Mouse (Mus musculus) midbrain, embryonic 12.5 days (tissue): ENCODE measurements around the gene Crispld2. TPM values are rescaled to one million over a fixed set of nuclear protein-coding genes. Genes with fewer than 3 reads are reported as not detected.

Source experiments
- ATAC-seq: fragments of 200-750 bp; cut with Nextera tagmentation; 2 replicates; pipeline ENCODE4 v1.8.0; 2017; ENCODE audit warnings: low read depth, moderate TSS enrichment, moderate library complexity; ENCODE audit not compliant: low FRiP score
- H3K27ac ChIP-seq: fragments of 300-500 bp; sonication (generic); replicated peaks from 2 replicates; pipeline ENCODE4 v1.5.1; 2016; ENCODE audit warnings: mild to moderate bottlenecking
- H3K27me3 ChIP-seq: fragments of 300-500 bp; sonication (generic); 2 replicates; pipeline ENCODE4 v1.6.1; 2016; ENCODE audit warnings: mild to moderate bottlenecking
- H3K36me3 ChIP-seq: fragments of 300-500 bp; sonication (generic); 2 replicates; pipeline ENCODE4 v1.6.1; 2016
- H3K4me1 ChIP-seq: fragments of 300-500 bp; sonication (generic); 2 replicates; pipeline ENCODE4 v1.6.1; 2016
- H3K4me2 ChIP-seq: fragments of 300-500 bp; sonication (generic); replicated peaks from 2 replicates; pipeline ENCODE4 v1.6.1; 2016; ENCODE audit warnings: mild to moderate bottlenecking, moderate library complexity
- H3K4me3 ChIP-seq: fragments of 300-500 bp; sonication (generic); 2 replicates; pipeline ENCODE4 v1.5.1; 2016; ENCODE audit warnings: mild to moderate bottlenecking
- H3K9ac ChIP-seq: fragments of 300-500 bp; sonication (generic); replicated peaks from 2 replicates; pipeline ENCODE4 v1.6.1; 2016; ENCODE audit warnings: mild to moderate bottlenecking, moderate library complexity
- H3K9me3 ChIP-seq: fragments of 300-500 bp; sonication (generic); 2 replicates; pipeline ENCODE4 v1.6.1; 2016; ENCODE audit warnings: mild to moderate bottlenecking
- WGBS: fragments of 180-500 bp; shearing (Covaris S2); methylation state at CpG from one replicate; pipeline ENCODE4 v1.1.7; 2016; 5-methylcytosine and 5-hydroxymethylcytosine counted together
- polyA plus RNA-seq: library from polyadenylated mRNA; unstranded; fragments of >200 nt; fragmentation: Nextera tagmentation; extraction: Ambion mirVana; gene quantifications from 2 replicates; pipeline ENCODE4 v1.2.1, GENCODE M21; 2016

Crispld2 gene
- 3.7 and 5.7 TPM in 2 replicates for polyA plus RNA-seq

DNA sequence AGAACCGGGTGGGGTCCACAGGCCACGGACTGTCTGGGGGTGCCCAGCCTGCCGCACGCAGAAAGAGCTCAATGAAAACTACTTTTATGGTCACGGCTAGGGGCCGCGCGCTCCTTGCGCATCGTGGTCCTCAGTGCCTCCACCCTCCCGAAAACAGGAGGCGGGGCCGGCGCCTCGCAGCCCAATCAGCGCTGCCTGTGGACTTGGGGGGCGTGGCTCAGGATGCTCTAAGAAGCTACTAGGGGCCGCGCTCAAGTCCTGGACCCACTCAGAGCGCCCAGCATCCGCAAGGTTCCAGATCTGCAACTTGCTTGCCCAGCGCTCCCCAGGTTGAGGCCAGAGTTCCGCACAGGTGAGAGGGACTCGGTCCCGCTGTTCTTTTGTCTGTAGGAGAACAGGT lies at the start of gene Crispld2:
TSS of gene Crispld2 (plus strand) at position 190 of the 400 bp plus-strand sequence.
- Histone ChIP-seq H3K36me3 (no peaks in the 10 kb centered on the region), H3K4me1 (peaks cover 13% of the 10 kb centered on the region), H3K27me3 (peaks cover 44% of the 10 kb centered on the region), H3K9ac (no peak within 1 kb of the TSS), H3K27ac (no peak within 1 kb of the TSS), H3K9me3 (no peaks in the 10 kb centered on the region), H3K4me2 (peak within 1 kb of the TSS; percentile 53), H3K4me3 (peak within 1 kb of the TSS; percentile 35)
- peak; percentile 94 for ATAC-seq
- WGBS: 0% methylated on average over 25 of the region's 25 CpGs

DNA sequence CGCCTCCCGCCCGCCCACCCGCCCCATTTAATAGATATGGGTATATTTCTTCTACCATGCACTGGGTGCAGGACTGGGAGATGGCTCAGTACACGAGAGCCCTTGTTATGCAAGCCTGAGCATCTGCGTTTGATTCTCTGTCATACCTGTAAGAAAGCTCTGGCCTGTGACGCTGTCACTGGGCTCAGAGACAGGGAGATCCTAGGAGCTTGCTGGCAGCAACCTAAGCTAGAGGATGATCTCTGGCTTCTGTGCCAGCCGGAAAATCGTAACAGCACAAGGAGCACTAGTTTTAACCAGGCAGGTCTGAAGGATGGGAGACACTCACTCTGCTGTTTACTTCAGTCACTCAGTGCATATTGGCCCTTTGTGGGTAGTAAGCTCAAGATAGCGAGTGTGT lies 48.6 kb upstream of the Crispld2 start:
- 95% methylated on average over 10 of the region's 10 CpGs for WGBS
- Histone ChIP-seq H3K27me3 (no peaks in the 10 kb centered on the region), H3K9me3 (no peaks in the 10 kb centered on the region), H3K4me3 (no peak overlapping the region), H3K4me1 (peaks cover 8% of the 10 kb centered on the region), H3K27ac (no peak overlapping the region), H3K4me2 (no peak overlapping the region), H3K36me3 (peaks cover 62% of the 10 kb centered on the region), H3K9ac (no peak overlapping the region)
- no peak for ATAC-seq

DNA sequence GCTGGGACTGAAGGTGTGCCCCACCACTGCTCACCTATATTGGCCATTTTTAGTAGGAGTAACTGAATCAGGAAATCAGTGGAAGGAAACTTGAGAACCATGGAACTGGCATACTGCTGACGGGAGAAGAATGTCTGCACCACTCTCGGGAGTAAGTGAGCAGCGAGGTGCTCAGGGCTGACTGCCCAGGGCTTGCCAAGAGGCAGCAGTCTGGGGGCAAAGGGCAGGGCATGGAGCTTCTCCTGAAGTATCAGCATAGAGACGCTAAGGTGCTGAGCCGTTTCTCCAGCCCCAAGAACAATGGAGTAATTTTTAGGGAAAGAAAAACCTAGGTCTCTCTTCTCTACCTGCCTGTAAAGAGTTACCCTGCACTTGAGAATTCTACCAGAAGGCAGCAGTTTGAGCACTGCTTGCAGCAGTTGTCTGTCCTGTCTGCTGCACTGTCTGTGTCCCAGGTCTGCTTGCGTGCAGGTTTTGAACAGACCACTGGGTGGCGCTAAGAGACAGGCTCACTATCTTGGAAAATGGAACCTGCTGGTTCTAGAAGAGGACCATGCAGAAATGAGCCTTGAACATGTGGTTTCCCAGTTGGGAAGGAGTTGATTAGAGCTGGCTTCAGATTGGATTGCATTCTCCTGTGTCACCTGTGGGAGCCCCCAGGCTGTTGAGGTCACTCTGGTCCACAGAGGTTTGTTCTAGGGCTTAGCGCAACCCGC lies 48.0 kb upstream of the Crispld2 start:
- Histone ChIP-seq H3K9me3 (no peaks in the 10 kb centered on the region), H3K27ac (no peak overlapping the region), H3K27me3 (no peaks in the 10 kb centered on the region), H3K4me3 (no peak overlapping the region), H3K4me2 (no peak overlapping the region), H3K9ac (no peak overlapping the region), H3K4me1 (peaks cover 11% of the 10 kb centered on the region), H3K36me3 (peaks cover 63% of the 10 kb centered on the region)
- ATAC-seq: no peak
- WGBS: 68% methylated on average over 9 of the region's 9 CpGs

DNA sequence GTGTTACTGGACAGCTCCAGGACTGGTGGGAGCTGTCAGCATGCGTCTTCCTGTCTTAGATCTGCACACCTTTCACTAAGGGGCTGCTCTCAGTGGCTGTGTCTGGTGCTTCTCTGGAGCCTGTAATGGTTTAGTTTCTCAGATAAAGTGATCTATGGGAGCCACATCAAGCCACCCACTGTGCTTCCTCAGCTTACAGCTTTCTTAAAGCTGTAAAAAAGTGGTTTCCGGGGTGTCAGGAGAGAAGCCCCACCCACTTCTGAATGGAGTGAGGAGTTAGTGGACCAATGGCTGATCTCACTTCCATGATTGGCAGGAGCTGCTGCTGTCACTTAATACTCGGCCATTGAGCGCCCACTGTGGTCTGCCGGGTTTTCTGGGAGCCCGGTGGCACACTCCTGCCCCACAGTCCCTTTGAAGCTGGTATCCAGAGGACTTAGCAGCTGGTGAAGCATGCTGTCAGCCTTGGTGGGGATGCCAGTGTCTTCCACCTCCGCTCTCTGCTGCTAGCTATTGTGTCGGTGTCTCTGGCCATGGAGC lies 45.8 kb upstream of the Crispld2 start:
- Histone ChIP-seq H3K4me3 (no peak overlapping the region), H3K27me3 (no peaks in the 10 kb centered on the region), H3K9me3 (no peaks in the 10 kb centered on the region), H3K4me2 (no peak overlapping the region), H3K4me1 (peaks cover 11% of the 10 kb centered on the region), H3K27ac (no peak overlapping the region), H3K36me3 (peaks cover 75% of the 10 kb centered on the region), H3K9ac (no peak overlapping the region)
- 89% methylated on average over 8 of the region's 8 CpGs for WGBS
- ATAC-seq: no peak

DNA sequence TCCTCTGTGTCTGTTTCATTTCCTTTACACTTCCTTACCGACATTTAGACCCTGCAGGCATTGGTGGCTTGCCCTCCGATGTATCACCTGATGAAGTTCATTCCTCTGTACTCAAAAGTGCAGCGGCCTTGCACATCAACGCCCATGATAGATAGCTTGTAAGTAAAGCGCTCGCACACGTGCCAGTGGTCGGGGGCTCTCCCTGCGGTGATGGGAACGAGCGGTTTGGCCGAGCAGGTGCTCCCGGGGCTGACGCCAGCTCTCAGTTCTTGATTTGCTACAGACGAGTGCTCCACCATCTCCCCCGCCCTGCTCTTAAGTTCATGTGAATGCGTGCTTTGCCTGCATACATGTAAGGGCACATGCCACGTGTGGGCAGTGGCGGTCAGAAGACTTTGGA lies 44.6 kb upstream of the Crispld2 start:
- H3K4me1 ChIP-seq: peaks cover 11% of the 10 kb centered on the region
- no peak overlapping the region for H3K4me2 ChIP-seq
- ATAC-seq: no peak
- H3K27ac ChIP-seq: no peak overlapping the region
- H3K36me3 ChIP-seq: peaks cover 74% of the 10 kb centered on the region
- no peak overlapping the region for H3K4me3 ChIP-seq
- no peaks in the 10 kb centered on the region for H3K9me3 ChIP-seq
- WGBS: 91% methylated on average over 19 of the region's 19 CpGs
- H3K9ac ChIP-seq: no peak overlapping the region
- H3K27me3 ChIP-seq: no peaks in the 10 kb centered on the region

DNA sequence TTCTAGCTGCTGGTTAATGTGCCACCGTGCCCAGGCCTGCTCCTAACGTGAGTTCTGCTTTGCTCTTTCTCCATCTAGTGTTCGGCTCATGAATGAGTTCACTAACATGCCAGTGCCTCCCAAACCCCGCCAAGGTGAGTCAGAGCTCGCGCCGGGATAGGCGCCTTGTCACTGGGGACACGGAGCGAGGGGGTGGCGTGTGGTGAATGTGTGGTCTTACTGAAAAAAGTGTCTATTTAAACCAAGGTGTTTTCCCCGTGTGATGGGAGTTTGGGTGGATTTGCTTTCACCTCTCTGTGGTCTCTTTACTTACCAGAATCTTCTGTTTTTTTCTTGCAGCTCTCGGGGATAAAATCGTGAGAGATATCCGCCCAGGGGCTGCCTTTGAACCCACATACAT lies 43.9 kb upstream of the Crispld2 start:
- Histone ChIP-seq H3K27ac (no peak overlapping the region), H3K4me1 (peaks cover 11% of the 10 kb centered on the region), H3K4me2 (no peak overlapping the region), H3K4me3 (no peak overlapping the region), H3K9me3 (no peaks in the 10 kb centered on the region), H3K36me3 (peaks cover 74% of the 10 kb centered on the region), H3K9ac (no peak overlapping the region), H3K27me3 (no peaks in the 10 kb centered on the region)
- 76% methylated on average over 15 of the region's 15 CpGs for WGBS
- ATAC-seq: no peak

DNA sequence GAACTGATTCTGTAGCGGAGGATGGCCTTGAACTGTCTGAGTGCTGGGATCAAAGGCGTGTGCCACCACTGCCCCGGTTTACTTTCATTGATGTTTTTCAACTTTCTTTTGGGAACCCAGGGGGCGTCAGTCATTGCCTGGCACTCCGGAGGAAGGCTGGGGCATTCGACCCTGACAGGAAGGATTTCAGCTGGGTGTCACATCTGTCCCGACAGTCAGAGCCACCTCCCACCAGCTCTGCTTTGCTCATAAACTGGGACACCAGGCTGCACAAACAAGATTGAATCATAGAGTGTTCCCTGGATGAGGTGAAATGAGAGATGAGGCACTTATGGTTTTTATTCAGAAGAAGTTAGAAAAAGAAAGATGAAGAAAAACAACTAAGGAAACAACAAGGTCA lies 40.0 kb upstream of the Crispld2 start:
- Histone ChIP-seq H3K4me2 (no peak overlapping the region), H3K9ac (no peak overlapping the region), H3K4me3 (no peak overlapping the region), H3K36me3 (peaks cover 96% of the 10 kb centered on the region), H3K4me1 (peaks cover 11% of the 10 kb centered on the region), H3K9me3 (no peaks in the 10 kb centered on the region), H3K27ac (no peak overlapping the region), H3K27me3 (no peaks in the 10 kb centered on the region)
- 77% methylated on average over 7 of the region's 7 CpGs for WGBS
- ATAC-seq: no peak

DNA sequence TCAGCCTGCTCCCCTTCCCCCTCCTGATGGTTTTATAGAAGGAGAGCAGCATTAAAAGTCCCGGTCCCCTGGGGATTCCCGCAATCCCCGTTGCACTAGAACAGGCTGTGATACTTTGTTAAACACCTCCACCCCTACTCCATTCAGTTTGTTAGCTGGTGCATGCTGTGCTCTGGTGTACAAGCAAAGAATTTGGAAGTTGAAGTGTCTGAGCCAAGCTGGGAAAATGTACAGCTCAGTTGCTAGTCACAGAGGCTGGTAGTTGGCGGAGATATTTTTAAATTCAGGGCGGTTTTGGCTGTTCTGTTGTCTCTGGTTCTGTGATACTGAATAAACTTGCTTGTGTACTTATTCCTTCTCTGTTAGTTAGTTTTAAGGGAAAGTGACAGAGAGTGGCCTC lies 39.5 kb upstream of the Crispld2 start:
- no peaks in the 10 kb centered on the region for H3K9me3 ChIP-seq
- H3K4me1 ChIP-seq: peaks cover 11% of the 10 kb centered on the region
- no peak for ATAC-seq
- no peak overlapping the region for H3K9ac ChIP-seq
- H3K27me3 ChIP-seq: no peaks in the 10 kb centered on the region
- peaks cover 96% of the 10 kb centered on the region for H3K36me3 ChIP-seq
- H3K4me3 ChIP-seq: no peak overlapping the region
- no peak overlapping the region for H3K27ac ChIP-seq
- H3K4me2 ChIP-seq: no peak overlapping the region
- 84% methylated on average over 5 of the region's 5 CpGs for WGBS

DNA sequence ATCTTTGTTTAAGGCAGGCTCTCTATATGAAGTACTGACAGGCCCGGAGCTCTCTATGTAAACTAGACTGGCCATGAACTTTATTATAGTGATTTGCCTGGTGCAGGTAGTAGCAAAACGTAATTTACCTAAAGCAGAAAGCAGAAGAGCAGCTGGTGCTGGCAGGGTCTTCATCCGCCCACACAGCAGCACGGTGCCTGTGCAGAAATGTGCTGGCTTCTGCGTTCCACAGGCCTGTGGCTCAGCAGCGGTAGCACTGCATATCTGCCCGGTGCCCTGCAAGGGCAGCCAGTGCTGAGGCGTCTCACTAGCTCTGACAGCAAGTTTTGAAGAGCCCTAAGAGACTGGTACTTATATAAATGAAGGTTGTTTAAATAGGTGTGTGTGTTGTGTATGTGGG lies 36.9 kb upstream of the Crispld2 start:
- peaks cover 81% of the 10 kb centered on the region for H3K36me3 ChIP-seq
- H3K4me2 ChIP-seq: no peak overlapping the region
- no peaks in the 10 kb centered on the region for H3K9me3 ChIP-seq
- ATAC-seq: no peak
- no peak overlapping the region for H3K9ac ChIP-seq
- no peak overlapping the region for H3K27ac ChIP-seq
- H3K27me3 ChIP-seq: no peaks in the 10 kb centered on the region
- no peak overlapping the region for H3K4me3 ChIP-seq
- WGBS: 95% methylated on average over 8 of the region's 8 CpGs
- H3K4me1 ChIP-seq: no peaks in the 10 kb centered on the region

DNA sequence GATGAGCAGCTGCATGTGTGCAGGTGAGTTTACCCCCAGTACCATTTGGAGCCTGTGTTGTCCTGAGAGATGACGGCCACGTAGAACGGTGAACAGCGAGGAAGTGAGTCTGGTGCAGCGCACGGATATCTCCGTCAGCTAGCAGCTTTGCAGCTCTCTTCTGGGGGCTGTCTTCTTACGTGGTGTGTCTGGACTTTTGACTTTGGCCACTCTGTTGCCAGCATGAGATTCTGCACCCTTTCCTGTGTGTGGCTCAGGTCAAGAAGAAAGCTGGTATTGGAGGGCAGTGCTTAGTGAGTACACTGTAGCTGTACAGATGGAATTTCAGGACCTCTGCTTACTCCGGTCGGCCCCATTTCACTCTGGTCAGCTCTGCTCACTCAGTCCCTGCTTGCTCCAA lies 34.2 kb upstream of the Crispld2 start:
- H3K27ac ChIP-seq: no peak overlapping the region
- no peak overlapping the region for H3K4me2 ChIP-seq
- WGBS: 93% methylated on average over 10 of the region's 10 CpGs
- no peaks in the 10 kb centered on the region for H3K4me1 ChIP-seq
- no peak for ATAC-seq
- no peaks in the 10 kb centered on the region for H3K27me3 ChIP-seq
- no peak overlapping the region for H3K4me3 ChIP-seq
- peaks cover 54% of the 10 kb centered on the region for H3K36me3 ChIP-seq
- H3K9ac ChIP-seq: no peak overlapping the region
- no peaks in the 10 kb centered on the region for H3K9me3 ChIP-seq

DNA sequence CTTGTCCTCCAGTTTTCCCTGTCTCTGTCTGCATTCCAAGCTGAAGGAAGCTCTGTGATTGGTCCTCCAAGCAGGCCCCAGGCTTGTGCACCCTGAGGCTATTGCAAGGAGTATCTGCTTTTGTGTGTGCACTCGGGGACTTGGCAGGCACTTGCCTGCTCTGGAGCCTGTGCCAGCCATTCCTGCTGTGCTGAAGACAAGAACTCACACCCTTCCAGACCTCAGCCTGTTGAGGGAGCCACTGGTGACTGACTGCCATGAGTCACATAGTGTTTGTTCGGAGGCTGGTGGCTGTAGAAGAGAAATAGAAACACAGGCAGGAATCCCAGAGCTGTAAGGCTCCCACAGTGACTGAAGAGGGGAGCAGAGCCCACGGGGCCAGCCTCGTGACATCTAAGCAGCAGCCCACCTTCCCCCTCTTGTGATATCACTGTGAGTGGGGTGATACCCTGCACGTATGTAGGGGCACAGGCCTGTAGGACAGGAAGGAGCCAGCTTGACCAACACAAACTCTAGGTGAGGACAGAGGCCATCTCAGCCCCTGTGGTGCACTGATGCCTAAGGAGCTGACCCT lies 31.6 kb upstream of the Crispld2 start:
- no peaks in the 10 kb centered on the region for H3K27me3 ChIP-seq
- H3K9me3 ChIP-seq: no peaks in the 10 kb centered on the region
- ATAC-seq: 0 out of 2 replicates have a peak, but pooled peaks have one; percentile 19
- H3K4me2 ChIP-seq: no peak overlapping the region
- peak overlapping the region; percentile 30; the same call in 1 of the 2 replicates for H3K27ac ChIP-seq
- H3K36me3 ChIP-seq: peaks cover 29% of the 10 kb centered on the region
- H3K4me1 ChIP-seq: no peaks in the 10 kb centered on the region
- WGBS: 60% methylated on average over 5 of the region's 5 CpGs
- H3K4me3 ChIP-seq: no peak overlapping the region
- H3K9ac ChIP-seq: no peak overlapping the region

DNA sequence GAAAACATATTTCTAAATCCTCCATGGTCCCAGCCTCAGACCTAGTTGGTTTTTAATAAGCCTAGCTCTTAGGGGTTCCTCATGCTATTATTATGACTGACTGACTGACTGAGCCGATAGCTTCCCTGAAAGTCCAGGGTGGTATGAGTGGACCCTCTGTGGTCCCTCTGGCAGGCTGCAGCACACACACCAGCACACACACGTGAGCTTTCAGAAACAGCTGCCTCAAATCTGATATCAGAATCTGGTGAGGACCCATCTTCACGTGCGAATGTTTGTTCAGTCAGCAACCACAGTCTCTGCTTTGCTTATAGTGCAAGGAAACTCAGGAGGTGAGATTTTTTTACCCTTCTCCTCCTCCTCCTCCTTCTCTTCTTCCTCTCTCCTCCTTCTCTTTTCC lies 27.4 kb upstream of the Crispld2 start:
- Histone ChIP-seq H3K4me2 (no peak overlapping the region), H3K4me1 (no peaks in the 10 kb centered on the region), H3K9me3 (no peaks in the 10 kb centered on the region; the same call in 1 of the 2 replicates), H3K36me3 (no peaks in the 10 kb centered on the region), H3K4me3 (no peak overlapping the region), H3K27me3 (no peaks in the 10 kb centered on the region), H3K27ac (no peak overlapping the region), H3K9ac (no peak overlapping the region)
- ATAC-seq: no peak
- 84% methylated on average over 4 of the region's 4 CpGs for WGBS
